Mouse (Mus musculus) cerebellum, postnatal 36 days (tissue): ENCODE measurements around the gene Olfr815.
"Not testable (repeated sequence)": the region's sequence is repeated elsewhere in the genome, so short reads cannot be mapped to it uniquely, and the experiment has no call there.

Experiments
- DNase-seq, 2 experiments: peaks; one replicate each; pipeline ENCODE4 v3.0.0; 2021 to 2022; ENCODE audit warnings: mixed read lengths in 2 of 2

Olfr815 gene

DNA sequence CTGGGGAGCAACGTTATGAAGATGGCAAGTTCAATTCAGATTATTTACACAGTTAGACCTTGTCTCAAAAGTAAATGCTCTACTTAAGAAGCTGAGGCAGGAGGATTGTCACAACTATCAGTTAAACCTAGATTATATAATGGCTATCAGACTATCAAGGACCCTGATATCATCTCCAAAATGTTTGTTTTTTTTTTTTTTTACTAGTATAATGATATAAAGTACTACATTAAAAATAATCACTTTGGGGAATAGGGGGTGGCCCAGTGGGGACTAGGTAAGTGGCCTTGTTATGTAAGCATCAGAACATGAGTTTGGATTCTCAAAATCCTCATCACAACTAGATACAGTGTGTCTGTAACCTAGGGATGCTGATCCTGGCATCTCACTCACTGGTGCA is at the start of gene Olfr815:
Gene Olfr815, minus strand, starts transcription at position 101 of the 400 bp plus-strand sequence.
- DNase-seq, result not testable (repeated sequence)

DNA sequence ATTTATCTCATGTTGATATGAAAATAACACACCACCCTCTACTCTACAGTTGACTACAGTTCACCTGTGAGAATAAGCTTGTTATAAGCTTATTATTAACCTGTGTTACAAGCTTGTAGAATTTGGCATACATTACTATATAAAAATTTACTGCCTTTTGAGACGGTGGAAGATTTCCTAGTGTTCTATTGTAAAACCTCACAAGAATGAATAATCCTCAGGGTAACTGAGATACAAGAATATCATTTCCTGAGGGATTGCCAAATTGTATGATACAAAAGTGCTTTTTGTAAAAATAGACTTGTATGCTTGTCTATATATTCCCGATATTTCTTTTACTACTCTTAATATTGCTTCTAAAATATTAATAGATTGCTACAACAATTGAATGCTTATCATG is 43.3 kb upstream of the Olfr815 start, which contains the start of gene Olfr818:
Gene Olfr818, minus strand, starts transcription at position 101 of the 400 bp plus-strand sequence.
- DNase-seq, result no peak

DNA sequence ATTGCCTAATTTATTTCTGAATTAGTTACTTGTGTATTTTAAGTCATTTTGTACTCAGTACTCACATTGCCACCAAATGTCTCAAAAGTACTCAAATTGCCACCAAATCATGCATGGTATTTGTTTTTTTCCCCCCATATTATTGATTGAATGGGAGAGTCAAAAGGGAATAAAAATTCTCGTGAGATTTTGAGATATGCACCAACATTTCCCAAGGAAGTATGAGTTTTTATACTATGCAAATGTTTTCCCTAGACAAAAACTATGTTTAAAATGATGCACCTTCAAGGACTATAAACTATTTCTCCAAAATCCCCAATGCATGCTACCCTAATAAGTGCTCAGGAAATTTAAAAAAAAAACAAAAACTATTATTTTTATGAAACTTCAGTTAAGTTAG is 9.8 kb upstream of the Olfr815 start, which contains the start of gene Olfr816:
Gene Olfr816, minus strand, starts transcription at position 101 of the 400 bp plus-strand sequence.
- no peak for DNase-seq

DNA sequence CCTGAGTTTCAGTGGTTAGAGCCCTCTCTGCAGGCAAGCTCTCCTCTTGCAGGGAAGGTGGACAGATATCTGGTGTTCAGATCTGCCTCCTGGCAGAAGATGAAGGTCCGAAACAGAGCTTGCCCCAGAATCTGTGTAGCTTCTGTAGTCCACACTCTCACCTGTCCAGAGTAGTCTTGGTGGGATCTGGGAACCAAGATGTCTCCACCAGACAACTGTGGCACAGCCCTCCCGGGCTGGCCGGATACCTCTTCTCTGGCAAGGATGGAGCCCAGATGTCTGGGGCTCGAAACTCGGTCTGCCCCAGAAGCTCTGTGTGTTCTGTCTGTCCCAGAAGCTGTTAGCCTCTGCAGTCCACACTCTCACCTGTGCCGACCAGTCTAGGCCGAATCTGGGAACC is 19.7 kb downstream of the Olfr815 start:
- no peak for DNase-seq

DNA sequence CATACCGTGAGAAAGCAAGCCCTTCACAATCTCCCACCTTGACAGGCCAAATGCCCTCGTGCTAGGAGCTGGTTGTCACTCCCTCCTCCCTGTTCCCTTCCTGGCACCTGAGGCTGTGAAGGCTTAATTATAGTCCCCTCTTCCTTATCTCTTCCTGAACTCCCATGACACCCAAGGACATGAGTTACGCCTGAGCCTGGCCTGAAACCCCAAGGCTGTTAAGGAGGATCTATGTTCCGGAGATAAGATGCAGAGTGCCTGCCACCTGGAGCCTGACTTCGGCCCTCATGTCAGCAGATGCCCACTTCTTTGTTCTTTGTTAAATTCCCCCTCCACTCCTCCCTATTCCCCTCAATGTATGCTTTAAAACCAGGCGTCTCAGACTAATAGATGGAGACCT is 20.2 kb downstream of the Olfr815 start:
- not testable (repeated sequence) for DNase-seq

DNA sequence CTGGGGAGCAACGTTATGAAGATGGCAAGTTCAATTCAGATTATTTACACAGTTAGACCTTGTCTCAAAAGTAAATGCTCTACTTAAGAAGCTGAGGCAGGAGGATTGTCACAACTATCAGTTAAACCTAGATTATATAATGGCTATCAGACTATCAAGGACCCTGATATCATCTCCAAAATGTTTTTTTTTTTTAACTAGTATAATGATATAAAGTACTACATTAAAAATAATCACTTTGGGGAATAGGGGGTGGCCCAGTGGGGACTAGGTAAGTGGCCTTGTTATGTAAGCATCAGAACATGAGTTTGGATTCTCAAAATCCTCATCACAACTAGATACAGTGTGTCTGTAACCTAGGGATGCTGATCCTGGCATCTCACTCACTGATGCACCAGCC is 25.9 kb downstream of the Olfr815 start, which contains the start of gene Olfr814:
Gene Olfr814, minus strand, starts transcription at position 101 of the 400 bp plus-strand sequence.
- DNase-seq, result not testable (repeated sequence)

DNA sequence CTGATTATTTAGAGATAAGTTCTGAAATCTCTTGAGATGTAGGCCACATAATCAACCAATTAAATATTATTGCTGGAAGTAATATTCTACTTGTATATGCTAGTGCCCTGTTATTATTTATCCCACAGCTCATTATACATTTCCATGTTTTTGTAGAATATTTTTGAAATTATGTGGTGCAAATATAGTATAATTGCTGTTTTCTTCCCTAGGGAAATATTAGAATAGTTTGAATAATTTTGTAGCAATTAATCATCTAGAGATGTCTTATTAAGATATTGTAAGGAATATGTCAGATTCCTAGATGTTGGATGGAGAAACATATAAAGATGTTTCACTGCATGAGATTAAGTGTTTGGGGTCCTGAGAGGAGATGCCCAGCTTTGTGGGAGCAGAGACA is 50.6 kb downstream of the Olfr815 start, which contains the start of gene Olfr813:
Gene Olfr813, plus strand, starts transcription at position 301 of the 400 bp plus-strand sequence.
- no peak for DNase-seq
